21 mouse cellular contexts compared by ENCODE assay signal in the genomic region with DNA sequence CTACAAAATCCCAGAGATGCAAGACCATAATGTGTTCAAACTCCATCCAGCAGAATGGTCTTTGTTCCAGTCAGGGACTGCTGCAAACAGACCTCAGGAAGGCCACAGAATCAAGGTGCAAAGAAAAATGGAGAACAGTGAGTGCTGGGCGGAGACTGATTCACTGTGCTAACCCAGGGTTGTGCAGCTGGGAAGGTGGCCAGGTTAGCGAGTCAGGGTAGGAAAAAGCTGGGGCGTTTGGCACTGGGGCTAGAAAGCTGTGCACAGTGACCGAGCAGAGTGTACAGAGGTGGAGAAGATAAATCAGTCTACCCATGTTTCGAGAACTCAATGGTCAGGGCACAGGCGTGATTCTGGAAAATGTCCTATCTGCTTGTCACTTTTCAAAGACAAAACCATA.
DNase-seq lines count a peak whose midpoint lies in the region; ATAC-seq lines count a peak whose summit lies in the region.
"Had no signal": no experiment of that assay in that cellular context is flagged by ENCODE, and none has a peak within 500 bp of the region (broad histone marks: within the 10 kb centered on the region; RNA-seq: fewer than 3 reads in every experiment).

No protein-coding gene starts in this region.

- 85% methylated on average over 6 of the region's 6 CpGs for WGBS in embryonic facial prominence, embryonic 15.5 days
- WGBS in embryonic facial prominence, embryonic 10.5 days: 90% methylated on average over 6 of the region's 6 CpGs
- WGBS in heart, embryonic 15.5 days: 40% methylated on average over 6 of the region's 6 CpGs
- WGBS in midbrain, embryonic 11.5 days: 90% methylated on average over 6 of the region's 6 CpGs
- 91% methylated on average over 6 of the region's 6 CpGs for WGBS in midbrain, embryonic 13.5 days

- H3K4me1 ChIP-seq in embryonic facial prominence, embryonic 15.5 days: no peaks in the 10 kb centered on the region
- peaks cover 20% of the 10 kb centered on the region for H3K4me1 ChIP-seq in embryonic facial prominence, embryonic 10.5 days
- H3K4me1 ChIP-seq in heart, embryonic 15.5 days (replicated peaks): peaks cover 19% of the 10 kb centered on the region
- peaks cover 5% of the 10 kb centered on the region; the same call in 1 of the 2 replicates for H3K4me1 ChIP-seq in midbrain, embryonic 11.5 days (ENCODE audit: control insufficient read depth, insufficient read depth, low read length)
- 0 out of 2 replicates have a peak, but pooled peaks cover 3% of the 10 kb centered on the region for H3K4me1 ChIP-seq in midbrain, embryonic 13.5 days (replicated peaks)
- H3K4me1 ChIP-seq: hindbrain, embryonic 12.5 days had no signal

- H3K4me3 ChIP-seq in embryonic facial prominence, embryonic 15.5 days (replicated peaks): no peak overlapping the region
- H3K4me3 ChIP-seq in embryonic facial prominence, embryonic 10.5 days: no peak overlapping the region
- H3K4me3 ChIP-seq in heart, embryonic 15.5 days: no peak overlapping the region
- H3K4me3 ChIP-seq in midbrain, embryonic 11.5 days (ENCODE audit: low read depth, low read length): no peak overlapping the region
- no peak overlapping the region for H3K4me3 ChIP-seq in midbrain, embryonic 13.5 days (replicated peaks)
- H3K4me3 ChIP-seq: erythroblast, embryonic 14.5 days; forebrain, embryonic 10.5 days; gastrocnemius, adult 2 months; heart, embryonic 13.5 days; hindbrain, embryonic 12.5 days had no signal

- no peaks in the 10 kb centered on the region for H3K27me3 ChIP-seq in embryonic facial prominence, embryonic 15.5 days
- no peaks in the 10 kb centered on the region for H3K27me3 ChIP-seq in embryonic facial prominence, embryonic 10.5 days (replicated peaks; ENCODE audit: low read depth, poor library complexity, severe bottlenecking)
- H3K27me3 ChIP-seq in heart, embryonic 15.5 days: no peaks in the 10 kb centered on the region
- no peaks in the 10 kb centered on the region for H3K27me3 ChIP-seq in midbrain, embryonic 11.5 days (ENCODE audit: control insufficient read depth, insufficient read depth, low read length)
- no peaks in the 10 kb centered on the region for H3K27me3 ChIP-seq in midbrain, embryonic 13.5 days
- H3K27me3 ChIP-seq: heart, embryonic 13.5 days; hindbrain, embryonic 12.5 days had no signal

- H3K36me3 ChIP-seq in embryonic facial prominence, embryonic 15.5 days: no peaks in the 10 kb centered on the region
- H3K36me3 ChIP-seq in embryonic facial prominence, embryonic 10.5 days (replicated peaks): no peaks in the 10 kb centered on the region
- no peaks in the 10 kb centered on the region for H3K36me3 ChIP-seq in heart, embryonic 15.5 days
- H3K36me3 ChIP-seq in midbrain, embryonic 11.5 days (ENCODE audit: control insufficient read depth, insufficient read depth, low read length): no peaks in the 10 kb centered on the region
- H3K36me3 ChIP-seq in midbrain, embryonic 13.5 days: no peaks in the 10 kb centered on the region
- H3K36me3 ChIP-seq: forebrain, embryonic 10.5 days; heart, embryonic 13.5 days; hindbrain, embryonic 12.5 days had no signal

- H3K4me2 ChIP-seq in embryonic facial prominence, embryonic 15.5 days (replicated peaks): no peak overlapping the region
- H3K4me2 ChIP-seq in heart, embryonic 15.5 days: no peak overlapping the region
- no peak overlapping the region for H3K4me2 ChIP-seq in midbrain, embryonic 11.5 days
- H3K4me2 ChIP-seq in midbrain, embryonic 13.5 days (replicated peaks): no peak overlapping the region
- H3K4me2 ChIP-seq: heart, embryonic 13.5 days; hindbrain, embryonic 12.5 days had no signal

- H3K9me3 ChIP-seq in embryonic facial prominence, embryonic 15.5 days (replicated peaks): no peaks in the 10 kb centered on the region
- H3K9me3 ChIP-seq in embryonic facial prominence, embryonic 10.5 days: no peaks in the 10 kb centered on the region
- no peaks in the 10 kb centered on the region for H3K9me3 ChIP-seq in heart, embryonic 15.5 days (replicated peaks)
- H3K9me3 ChIP-seq in midbrain, embryonic 11.5 days (ENCODE audit: control insufficient read depth, low read length): no peaks in the 10 kb centered on the region
- no peaks in the 10 kb centered on the region for H3K9me3 ChIP-seq in midbrain, embryonic 13.5 days
- H3K9me3 ChIP-seq: forebrain, embryonic 10.5 days; heart, embryonic 13.5 days; hindbrain, embryonic 12.5 days had no signal

- peak; percentile 26 for DNase-seq in adrenal gland, postnatal 25 days
- DNase-seq in adrenal gland, adult 2 months: no peak
- DNase-seq in embryonic facial prominence, embryonic 10.5 days (ENCODE audit: low spot score): no peak
- DNase-seq in heart, adult 9 months (ENCODE audit: low spot score in 2 of 2): no peak
- peak; percentile 23 for DNase-seq in midbrain, embryonic 11.5 days (ENCODE audit: low spot score, missing footprints)
- DNase-seq: cerebellum, adult 18-20 months; cerebellum, postnatal 25 days; gastrocnemius, adult 2 months; gastrocnemius, postnatal 25 days; kidney, adult 8-10 months had no signal

- peak; percentile 47; the same call in 1 of the 2 replicates for ATAC-seq in embryonic facial prominence, embryonic 15.5 days (ENCODE audit: insufficient number of reproducible peaks, low FRiP score, low TSS enrichment, low read depth)
- no peak for ATAC-seq in heart, embryonic 15.5 days (replicated peaks; ENCODE audit: insufficient number of reproducible peaks, insufficient read depth, low FRiP score, low read depth)
- no peak for ATAC-seq in midbrain, embryonic 11.5 days (ENCODE audit: low FRiP score)
- no peak for ATAC-seq in midbrain, embryonic 13.5 days
- ATAC-seq: forebrain, embryonic 16.5 days; hindbrain, embryonic 16.5 days; inflammation-experienced regulatory T-cells, adult 6 months; intestine, postnatal 0 days had no signal

- no peak overlapping the region for H3K9ac ChIP-seq in embryonic facial prominence, embryonic 15.5 days
- H3K9ac ChIP-seq in heart, embryonic 15.5 days: no peak overlapping the region
- H3K9ac ChIP-seq in midbrain, embryonic 11.5 days (ENCODE audit: low read length): no peak overlapping the region
- no peak overlapping the region for H3K9ac ChIP-seq in midbrain, embryonic 13.5 days (replicated peaks)
- H3K9ac ChIP-seq: heart, embryonic 13.5 days; hindbrain, embryonic 12.5 days had no signal

- H3K27ac ChIP-seq in embryonic facial prominence, embryonic 15.5 days (replicated peaks): no peak overlapping the region
- no peak overlapping the region for H3K27ac ChIP-seq in embryonic facial prominence, embryonic 10.5 days (replicated peaks)
- H3K27ac ChIP-seq in heart, embryonic 15.5 days: 0 out of 2 replicates have a peak overlapping the region, but pooled peaks have one; percentile 11
- H3K27ac ChIP-seq in midbrain, embryonic 11.5 days (ENCODE audit: low read depth, low read length): no peak overlapping the region
- no peak overlapping the region for H3K27ac ChIP-seq in midbrain, embryonic 13.5 days
- H3K27ac ChIP-seq: forebrain, embryonic 10.5 days; gastrocnemius, adult 2 months; heart, embryonic 13.5 days; hindbrain, embryonic 12.5 days had no signal

Comparison
In these comparisons a context has a peak if more than half of its experiments do, and no peak if none do; other contexts are left out.
1. DNase-seq: peak in adrenal gland, postnatal 25 days (single experiment) and midbrain, embryonic 11.5 days (single experiment); none in adrenal gland, adult 2 months (single experiment), embryonic facial prominence, embryonic 10.5 days (single experiment) and heart, adult 9 months (0 of 2).